Mouse (Mus musculus) thymus, adult 18-20 months (tissue): ENCODE measurements around the gene Cd47.
A peak's percentile ranks its signal among the peaks of the same experiment; 100 is the strongest.

Experiments
- DNase-seq, 2 experiments: peaks; one replicate each; pipeline ENCODE4 v3.0.0; 2022; ENCODE audit warnings: mixed read lengths in 2 of 2

The Cd47 gene

DNA sequence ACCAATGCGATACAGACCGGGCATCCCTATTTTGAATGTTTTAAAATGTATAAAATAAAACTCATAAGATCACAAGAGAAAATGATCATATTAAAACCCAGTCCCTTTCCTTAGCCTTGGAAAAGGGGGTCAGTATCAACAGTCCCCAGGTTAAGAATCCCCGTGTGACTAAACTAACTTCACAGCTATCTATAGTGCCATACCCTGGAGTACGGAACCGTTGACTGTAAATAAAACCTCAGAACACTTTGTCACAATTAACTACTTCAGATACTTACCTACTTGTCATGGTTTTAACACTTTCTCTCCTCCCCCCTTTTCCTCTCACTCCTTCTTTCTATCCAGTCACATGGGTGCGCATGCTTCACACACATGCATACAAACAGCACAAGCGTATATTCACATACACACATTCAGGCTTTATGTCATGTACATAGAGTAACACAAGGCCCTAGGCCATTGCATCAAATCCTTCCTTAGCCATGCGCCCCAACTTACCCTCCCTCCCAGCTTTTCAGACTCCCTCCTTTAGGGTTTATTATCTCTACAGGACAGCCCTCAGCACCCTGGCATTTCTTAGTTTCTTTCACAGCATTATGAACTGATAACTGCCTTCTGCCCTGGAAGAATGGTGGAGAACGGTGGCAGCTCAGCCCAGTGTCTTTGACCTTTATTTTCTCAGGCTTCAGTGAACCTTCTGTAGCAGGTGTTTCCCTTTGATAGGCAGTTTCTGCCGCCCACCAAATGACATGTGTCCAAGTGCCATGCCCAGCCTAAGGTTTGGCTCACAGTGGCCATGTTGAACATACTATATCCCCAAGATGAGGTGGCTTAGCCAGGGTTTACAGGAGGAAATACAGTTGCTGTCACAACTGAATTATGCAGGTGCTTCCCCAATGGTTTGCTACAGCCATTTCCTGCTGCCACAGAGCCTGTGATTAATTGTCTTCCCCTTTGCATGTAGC lies at the start of gene Cd47:
Gene Cd47 (plus strand): TSS at position 937 of the 965 bp plus-strand sequence.
- peak in 1 of 2 experiments; percentile 42 for DNase-seq

DNA sequence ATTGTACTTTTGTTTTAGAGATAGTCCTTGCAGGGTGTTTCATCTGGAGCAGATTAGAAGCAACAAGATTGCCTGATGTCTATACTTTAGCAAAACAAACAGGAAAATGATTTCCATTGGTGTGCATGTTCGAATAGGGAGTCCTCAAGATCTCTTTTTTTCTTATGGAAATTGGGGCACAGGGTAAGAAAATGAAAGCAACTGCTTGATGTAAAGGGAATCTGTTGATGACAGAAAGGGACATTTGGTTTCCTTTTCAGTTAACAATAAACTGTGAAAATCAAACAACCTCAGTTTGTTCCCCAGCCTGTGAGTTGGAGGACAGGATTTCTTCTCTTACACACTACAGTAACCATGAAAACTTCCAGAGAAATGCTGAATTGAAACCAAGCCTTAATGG lies 47.4 kb upstream of the Cd47 start:
- DNase-seq, result no peak

- no peak for DNase-seq
These were observed 47.0 kb upstream of the Cd47 start for GRCm38 (mm10) chr16:49753318-49753717.

GRCm38 (mm10) chr16:49760517-49761203 lies 39.7 kb upstream of the Cd47 start:
- no peak for DNase-seq

- DNase-seq, result no peak
These were observed 38.4 kb upstream of the Cd47 start for GRCm38 (mm10) chr16:49761981-49762380.

DNA sequence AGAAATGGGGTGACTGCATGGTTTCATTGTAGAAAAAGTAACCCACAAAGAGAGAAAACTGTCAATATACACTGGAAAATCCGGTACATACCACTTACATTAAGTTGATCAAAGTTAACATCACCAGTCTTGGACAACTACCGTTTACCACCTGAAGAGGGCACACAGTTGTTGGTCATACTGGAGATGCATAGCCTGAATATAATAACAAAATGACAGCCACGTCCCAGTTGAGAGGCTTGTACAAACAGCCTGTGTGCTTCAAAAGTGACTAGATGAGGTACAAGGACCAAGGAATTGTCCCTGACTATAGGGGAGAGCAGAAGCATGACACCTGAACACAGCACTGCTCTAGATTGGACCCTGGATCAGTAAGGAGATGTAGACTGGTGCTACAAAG lies 34.0 kb upstream of the Cd47 start:
- DNase-seq, result peak in 1 of 2 experiments; percentile 63

DNA sequence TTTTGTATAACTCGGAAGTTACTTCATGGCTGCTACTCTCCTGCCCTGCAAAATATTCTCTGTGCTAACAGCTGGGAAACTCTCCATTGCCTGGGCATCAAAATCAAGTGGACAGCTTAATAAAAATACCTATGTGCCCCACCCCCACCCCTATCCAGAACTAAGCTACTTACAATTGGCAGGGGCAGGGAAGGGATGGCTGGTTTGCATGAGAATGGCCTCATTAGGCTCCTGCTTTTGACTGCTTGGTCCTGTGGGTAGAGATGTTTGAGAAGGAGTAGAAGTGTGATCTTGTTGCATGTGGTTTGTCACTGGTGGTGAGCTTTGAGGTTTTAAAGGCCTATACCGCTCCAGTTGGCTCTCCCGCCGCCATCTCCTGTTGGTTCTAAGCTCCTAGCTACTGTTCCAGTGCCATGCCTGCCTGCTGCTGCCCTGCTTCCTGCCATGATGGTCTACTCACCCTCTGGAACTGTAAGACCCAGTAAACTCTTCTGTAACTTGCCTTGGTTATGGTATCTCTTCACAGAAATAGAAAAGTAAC lies 31.8 kb upstream of the Cd47 start:
- no peak for DNase-seq

- no peak for DNase-seq
These were observed 30.5 kb upstream of the Cd47 start for GRCm38 (mm10) chr16:49769831-49770261.

- no peak for DNase-seq
These were observed 29.8 kb upstream of the Cd47 start for GRCm38 (mm10) chr16:49770320-49771189.

DNA sequence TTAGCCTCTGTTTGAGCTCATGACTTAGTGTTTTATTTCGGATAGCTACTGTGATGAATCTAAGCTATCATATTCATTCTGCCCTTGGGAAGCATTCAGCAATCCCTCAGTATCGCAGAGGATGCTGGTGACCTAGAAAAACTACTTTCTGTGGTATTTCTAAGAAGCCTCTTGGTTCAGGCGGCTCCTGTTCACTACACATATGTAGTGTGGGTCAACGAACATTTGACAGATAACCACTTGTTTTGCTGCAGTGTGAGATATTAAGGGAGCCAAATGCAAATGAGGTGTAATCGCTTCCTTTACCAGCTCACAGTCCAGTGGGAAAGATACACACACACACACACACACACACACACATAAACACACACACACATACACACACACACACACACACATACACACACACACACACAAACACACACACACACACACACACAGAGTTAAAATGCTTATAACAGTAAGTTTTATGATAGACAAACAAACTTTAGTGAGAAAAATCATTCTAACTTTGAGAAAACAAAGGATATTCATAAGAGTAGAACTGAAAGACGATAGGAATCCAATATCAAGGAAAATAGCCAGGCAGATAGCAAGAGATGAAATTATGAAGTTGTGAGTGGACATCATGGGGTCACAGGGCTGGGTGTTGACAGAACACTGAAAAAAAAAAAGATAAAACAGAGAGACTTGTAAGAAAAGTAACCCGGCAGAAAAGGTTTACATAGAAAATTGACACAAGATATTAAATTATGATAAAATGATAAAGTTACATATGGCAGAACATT lies 28.5 kb upstream of the Cd47 start:
- no peak for DNase-seq

- DNase-seq, result no peak
These were observed 27.8 kb upstream of the Cd47 start for GRCm38 (mm10) chr16:49772576-49772975.

DNA sequence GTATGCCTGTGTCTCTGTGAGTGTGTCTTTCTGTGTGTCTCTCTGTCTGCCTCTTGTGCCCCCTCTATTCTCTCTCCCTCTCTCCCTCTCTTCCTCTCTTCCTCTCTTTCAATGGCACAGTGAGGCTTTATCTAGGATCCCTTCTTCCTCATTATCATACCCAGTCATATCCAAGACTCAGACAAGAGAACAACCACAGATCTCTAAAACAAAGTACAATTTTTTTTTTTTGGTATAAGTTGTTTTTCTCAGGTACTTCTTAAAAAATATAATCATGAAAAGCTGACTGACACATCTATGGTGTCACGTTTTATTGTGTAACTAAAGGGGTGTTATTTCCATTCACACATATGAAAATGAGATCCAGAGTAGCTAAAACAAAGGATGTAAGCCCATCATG lies 27.3 kb upstream of the Cd47 start:
- no peak for DNase-seq

- no peak for DNase-seq
These were observed 26.0 kb upstream of the Cd47 start for GRCm38 (mm10) chr16:49774059-49775001.

DNA sequence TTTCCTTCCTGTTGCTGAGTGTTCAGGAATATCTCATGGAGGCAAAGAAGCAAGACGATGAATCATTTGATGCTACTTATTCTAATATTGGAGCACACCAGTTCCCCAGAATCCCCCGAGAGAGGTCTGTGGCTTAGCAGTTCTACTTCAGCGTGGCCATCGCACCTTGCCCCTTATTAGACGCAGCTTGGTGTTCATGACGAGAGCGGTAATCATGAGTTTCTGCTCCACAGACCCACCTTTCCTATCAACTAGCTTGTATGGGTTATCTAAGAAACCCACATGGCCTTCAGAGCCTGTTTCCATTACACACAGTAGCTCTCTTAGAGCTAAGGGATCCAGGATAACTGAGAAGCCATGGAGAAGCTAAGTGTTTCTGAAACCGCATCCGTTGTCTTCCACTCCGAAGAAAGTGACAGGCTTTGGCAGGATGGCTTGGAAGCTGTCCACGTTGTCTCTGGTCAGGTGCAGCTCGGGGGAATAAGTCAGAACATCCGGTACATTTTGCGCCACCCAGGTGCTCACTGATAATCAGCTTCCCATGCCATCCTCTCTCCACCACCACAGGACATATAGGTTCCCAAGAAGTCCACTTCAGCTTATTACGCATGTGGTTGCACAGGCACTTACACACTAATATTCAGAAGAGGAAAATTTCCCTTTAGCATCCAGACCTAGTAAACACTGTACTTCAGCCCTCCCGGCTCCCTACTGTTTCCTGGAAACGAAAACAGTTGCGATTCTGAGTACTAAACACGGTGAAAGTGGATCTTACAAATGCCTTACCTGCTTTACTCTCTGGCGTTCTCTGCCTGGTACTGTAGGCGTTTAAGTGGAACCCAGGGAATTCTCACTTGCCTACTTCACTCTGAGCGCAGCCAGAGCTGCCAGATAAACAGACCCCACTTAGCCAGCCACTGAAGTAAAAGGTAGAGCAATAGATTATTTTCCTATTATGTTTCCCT lies 25.0 kb upstream of the Cd47 start:
- no peak for DNase-seq

GRCm38 (mm10) chr16:49776981-49777380 lies 23.4 kb upstream of the Cd47 start:
- DNase-seq, result no peak

- DNase-seq, result no peak
These were observed 18.7 kb upstream of the Cd47 start for GRCm38 (mm10) chr16:49781556-49782156.

DNA sequence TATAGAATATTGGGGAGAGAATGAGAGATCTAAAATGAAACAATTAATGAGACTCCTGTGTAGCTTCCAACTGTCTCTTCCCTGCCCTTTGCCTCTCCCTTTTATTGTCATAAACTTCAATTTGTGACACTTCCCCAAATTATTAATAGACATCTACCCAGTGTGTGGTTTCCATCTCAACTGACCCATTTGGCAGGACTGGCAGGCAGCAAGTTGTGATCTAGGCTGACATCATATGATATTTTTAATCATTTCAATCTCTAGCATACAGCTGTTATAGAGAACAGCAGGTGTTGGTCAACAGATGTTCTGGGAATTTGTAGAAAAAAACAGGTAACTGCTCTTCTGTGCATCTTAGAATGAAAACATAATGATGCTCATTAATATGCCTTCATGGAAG lies 17.0 kb upstream of the Cd47 start:
- DNase-seq, result no peak

DNA sequence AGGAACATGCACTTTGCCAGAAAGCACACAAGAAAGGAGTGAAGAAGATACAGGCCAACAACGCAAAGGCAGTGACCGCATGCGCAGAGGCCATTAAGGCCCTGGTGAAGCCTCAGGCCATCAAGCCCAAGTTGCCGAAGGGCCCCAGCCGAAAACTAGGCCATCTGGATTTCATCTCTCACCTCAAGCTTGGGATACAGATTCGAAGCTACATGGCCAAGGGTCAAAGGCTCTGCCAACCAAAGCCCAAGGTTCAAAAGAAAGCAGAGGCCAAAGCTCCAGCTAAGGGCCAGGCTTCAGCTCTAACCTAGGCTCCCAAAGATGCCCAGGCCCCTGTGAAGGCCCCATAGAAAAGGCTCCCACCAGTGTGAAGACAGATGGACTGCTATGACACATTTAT lies 14.2 kb upstream of the Cd47 start:
- no peak for DNase-seq

GRCm38 (mm10) chr16:49787714-49788113 lies 12.6 kb upstream of the Cd47 start:
- no peak for DNase-seq
